Mouse (Mus musculus): ENCODE data around the gene Il1a. TPM values are rescaled to one million over a fixed set of nuclear protein-coding genes. Genes with fewer than 3 reads are reported as not detected.

Gene Il1a
- polyA plus RNA-seq (2011; ENCODE audit: insufficient read depth, insufficient read length, low read depth, missing spikeins), result not detected in 2 replicates

GRCm38 (mm10) chr2:129309836-129310235, at the start of gene Il1a:
TSS of gene Il1a (minus strand) at chr2:129309972.
- TF ChIP-seq POLR2A (IDR thresholded peaks at IDR 0.05; ENCODE audit: insufficient read depth, low read length) (no peak), CTCF (IDR thresholded peaks at IDR 0.05; ENCODE audit: low read depth, low read length) (no peak), EP300 (IDR thresholded peaks at IDR 0.05; ENCODE audit: insufficient read depth, low read depth, low read length) (no peak)
- Histone ChIP-seq H3K36me3 (ENCODE audit: control insufficient read depth, insufficient read depth, low read length, poor library complexity, severe bottlenecking) (no peaks in the 10 kb centered on the region), H3K9me3 (replicated peaks; ENCODE audit: control insufficient read depth, insufficient read depth, low read length, poor library complexity, severe bottlenecking) (no peaks in the 10 kb centered on the region)

GRCm38 (mm10) chr2:129338138-129338621, 28.4 kb upstream of the Il1a start:
- no peak overlapping the region for H3K9ac ChIP-seq (ENCODE audit: low read depth, poor library complexity, severe bottlenecking)
- peaks cover 4% of the 10 kb centered on the region for H3K9me3 ChIP-seq (replicated peaks; ENCODE audit: control insufficient read depth, insufficient read depth, low read length, poor library complexity, severe bottlenecking)
- no peak overlapping the region for H3K27ac ChIP-seq (ENCODE audit: insufficient read depth, low read length)
- no peaks in the 10 kb centered on the region for H3K27me3 ChIP-seq (ENCODE audit: control insufficient read depth, insufficient read depth, low read length, poor library complexity, severe bottlenecking)
- no peak for TF ChIP-seq POLR2A (IDR thresholded peaks at IDR 0.05; ENCODE audit: insufficient read depth, low read length)
- no peak for TF ChIP-seq EP300 (IDR thresholded peaks at IDR 0.05; ENCODE audit: insufficient read depth, low read depth, low read length)
- no peak for TF ChIP-seq CTCF (IDR thresholded peaks at IDR 0.05; ENCODE audit: low read depth, low read length)
- peaks cover 3% of the 10 kb centered on the region for H3K4me1 ChIP-seq (ENCODE audit: control insufficient read depth, insufficient read depth, low read length)
- no peaks in the 10 kb centered on the region for H3K36me3 ChIP-seq (ENCODE audit: control insufficient read depth, insufficient read depth, low read length, poor library complexity, severe bottlenecking)
- H3K4me3 ChIP-seq (ENCODE audit: low read depth, low read length), result no peak overlapping the region

More at GRCm38 (mm10) chr2:129309836-129310235, at the start of gene Il1a:
- H3K27me3 ChIP-seq (ENCODE audit: control insufficient read depth, insufficient read depth, low read length, poor library complexity, severe bottlenecking), result no peaks in the 10 kb centered on the region
- no peaks in the 10 kb centered on the region for H3K4me1 ChIP-seq (ENCODE audit: control insufficient read depth, insufficient read depth, low read length)
- no peak within 1 kb of the TSS for H3K9ac ChIP-seq (ENCODE audit: low read depth, poor library complexity, severe bottlenecking)
- no peak within 1 kb of the TSS for H3K4me3 ChIP-seq (ENCODE audit: low read depth, low read length)
- H3K27ac ChIP-seq (ENCODE audit: insufficient read depth, low read length), result no peak within 1 kb of the TSS

- TF ChIP-seq POLR2A (IDR thresholded peaks at IDR 0.05; ENCODE audit: insufficient read depth, low read length), result no peak
- TF ChIP-seq CTCF (IDR thresholded peaks at IDR 0.05; ENCODE audit: low read depth, low read length), result no peak
- TF ChIP-seq EP300 (IDR thresholded peaks at IDR 0.05; ENCODE audit: insufficient read depth, low read depth, low read length), result no peak
- no peak overlapping the region for H3K9ac ChIP-seq (ENCODE audit: low read depth, poor library complexity, severe bottlenecking)
- no peaks in the 10 kb centered on the region for H3K9me3 ChIP-seq (replicated peaks; ENCODE audit: control insufficient read depth, insufficient read depth, low read length, poor library complexity, severe bottlenecking)
- no peaks in the 10 kb centered on the region for H3K36me3 ChIP-seq (ENCODE audit: control insufficient read depth, insufficient read depth, low read length, poor library complexity, severe bottlenecking)
- H3K27ac ChIP-seq (ENCODE audit: insufficient read depth, low read length), result no peak overlapping the region
- no peaks in the 10 kb centered on the region for H3K27me3 ChIP-seq (ENCODE audit: control insufficient read depth, insufficient read depth, low read length, poor library complexity, severe bottlenecking)
- H3K4me3 ChIP-seq (ENCODE audit: low read depth, low read length), result no peak overlapping the region
- peaks cover 3% of the 10 kb centered on the region for H3K4me1 ChIP-seq (ENCODE audit: control insufficient read depth, insufficient read depth, low read length)
These were observed 23.7 kb upstream of the Il1a start for GRCm38 (mm10) chr2:129333471-129333870.

GRCm38 (mm10) chr2:129330540-129330939, 20.8 kb upstream of the Il1a start:
- no peak overlapping the region for H3K9ac ChIP-seq (ENCODE audit: low read depth, poor library complexity, severe bottlenecking)
- H3K27me3 ChIP-seq (ENCODE audit: control insufficient read depth, insufficient read depth, low read length, poor library complexity, severe bottlenecking), result no peaks in the 10 kb centered on the region
- peaks cover 3% of the 10 kb centered on the region for H3K4me1 ChIP-seq (ENCODE audit: control insufficient read depth, insufficient read depth, low read length)
- H3K4me3 ChIP-seq (ENCODE audit: low read depth, low read length), result no peak overlapping the region
- no peak overlapping the region for H3K27ac ChIP-seq (ENCODE audit: insufficient read depth, low read length)
- H3K36me3 ChIP-seq (ENCODE audit: control insufficient read depth, insufficient read depth, low read length, poor library complexity, severe bottlenecking), result no peaks in the 10 kb centered on the region
- no peak for TF ChIP-seq EP300 (IDR thresholded peaks at IDR 0.05; ENCODE audit: insufficient read depth, low read depth, low read length)
- TF ChIP-seq POLR2A (IDR thresholded peaks at IDR 0.05; ENCODE audit: insufficient read depth, low read length), result no peak
- no peak for TF ChIP-seq CTCF (IDR thresholded peaks at IDR 0.05; ENCODE audit: low read depth, low read length)
- H3K9me3 ChIP-seq (replicated peaks; ENCODE audit: control insufficient read depth, insufficient read depth, low read length, poor library complexity, severe bottlenecking), result peaks cover 1% of the 10 kb centered on the region; the same call in 1 of the 2 replicates

- H3K9ac ChIP-seq (ENCODE audit: low read depth, poor library complexity, severe bottlenecking), result no peak overlapping the region
- H3K36me3 ChIP-seq (ENCODE audit: control insufficient read depth, insufficient read depth, low read length, poor library complexity, severe bottlenecking), result no peaks in the 10 kb centered on the region
- H3K27ac ChIP-seq (ENCODE audit: insufficient read depth, low read length), result no peak overlapping the region
- peaks cover 4% of the 10 kb centered on the region for H3K9me3 ChIP-seq (replicated peaks; ENCODE audit: control insufficient read depth, insufficient read depth, low read length, poor library complexity, severe bottlenecking)
- TF ChIP-seq EP300 (IDR thresholded peaks at IDR 0.05; ENCODE audit: insufficient read depth, low read depth, low read length) (no peak), POLR2A (IDR thresholded peaks at IDR 0.05; ENCODE audit: insufficient read depth, low read length) (no peak), CTCF (IDR thresholded peaks at IDR 0.05; ENCODE audit: low read depth, low read length) (no peak)
- no peaks in the 10 kb centered on the region for H3K27me3 ChIP-seq (ENCODE audit: control insufficient read depth, insufficient read depth, low read length, poor library complexity, severe bottlenecking)
- no peak overlapping the region for H3K4me3 ChIP-seq (ENCODE audit: low read depth, low read length)
- peaks cover 3% of the 10 kb centered on the region for H3K4me1 ChIP-seq (ENCODE audit: control insufficient read depth, insufficient read depth, low read length)
These were observed 20.3 kb upstream of the Il1a start for GRCm38 (mm10) chr2:129330024-129330423.

GRCm38 (mm10) chr2:129328238-129328637, 18.5 kb upstream of the Il1a start:
- Histone ChIP-seq H3K9me3 (replicated peaks; ENCODE audit: control insufficient read depth, insufficient read depth, low read length, poor library complexity, severe bottlenecking) (peaks cover 4% of the 10 kb centered on the region), H3K27me3 (ENCODE audit: control insufficient read depth, insufficient read depth, low read length, poor library complexity, severe bottlenecking) (no peaks in the 10 kb centered on the region), H3K9ac (ENCODE audit: low read depth, poor library complexity, severe bottlenecking) (no peak overlapping the region), H3K4me1 (ENCODE audit: control insufficient read depth, insufficient read depth, low read length) (no peaks in the 10 kb centered on the region), H3K36me3 (ENCODE audit: control insufficient read depth, insufficient read depth, low read length, poor library complexity, severe bottlenecking) (no peaks in the 10 kb centered on the region), H3K4me3 (ENCODE audit: low read depth, low read length) (no peak overlapping the region), H3K27ac (ENCODE audit: insufficient read depth, low read length) (no peak overlapping the region)
- TF ChIP-seq EP300 (IDR thresholded peaks at IDR 0.05; ENCODE audit: insufficient read depth, low read depth, low read length), result no peak
- TF ChIP-seq POLR2A (IDR thresholded peaks at IDR 0.05; ENCODE audit: insufficient read depth, low read length), result no peak
- TF ChIP-seq CTCF (IDR thresholded peaks at IDR 0.05; ENCODE audit: low read depth, low read length), result no peak
